Mouse (Mus musculus): ENCODE data around the gene Gm20425. TPM values are rescaled to one million over a fixed set of nuclear protein-coding genes. Genes with fewer than 3 reads are reported as not detected.

Gene Gm20425
- 10 to 100 TPM; 17.9 to 18.4 TPM for total RNA-seq (2021)
- long read RNA-seq, experiment 1: 0 reads
- long read RNA-seq, experiment 2, partial matches to known transcripts: 0 of 1 reads
- long read RNA-seq, experiment 2, other reads (novel, unspliced or antisense): 1 of 1 reads

- DNase-seq (ENCODE audit: low spot score in 2 of 2): peak; percentile 26 to 45
These were observed at the start of gene Gm20425, which contains the start of gene Trf for GRCm38 (mm10) chr9:103230151-103230951. TSS of gene Gm20425 (minus strand) at chr9:103230307. TSS of gene Trf (minus strand) at chr9:103230444.

GRCm38 (mm10) chr9:103276876-103277275, 46.8 kb upstream of the Gm20425 start:
- no peak for DNase-seq (ENCODE audit: low spot score in 2 of 2)

- no peak for DNase-seq (ENCODE audit: low spot score in 2 of 2)
These were observed 45.6 kb upstream of the Gm20425 start for GRCm38 (mm10) chr9:103275676-103276075.

- no peak for DNase-seq (ENCODE audit: low spot score in 2 of 2)
These were observed 44.7 kb upstream of the Gm20425 start for GRCm38 (mm10) chr9:103274819-103275218.

- no peak for DNase-seq (ENCODE audit: low spot score in 2 of 2)
These were observed 41.0 kb upstream of the Gm20425 start for GRCm38 (mm10) chr9:103271104-103271503.

- DNase-seq (ENCODE audit: low spot score in 2 of 2): no peak
These were observed 35.7 kb upstream of the Gm20425 start for GRCm38 (mm10) chr9:103265778-103266177.

- DNase-seq (ENCODE audit: low spot score in 2 of 2): no peak
These were observed 22.8 kb upstream of the Gm20425 start for GRCm38 (mm10) chr9:103252906-103253305.

- DNase-seq (ENCODE audit: low spot score in 2 of 2): no peak
These were observed 18.5 kb upstream of the Gm20425 start for GRCm38 (mm10) chr9:103248618-103249017.

GRCm38 (mm10) chr9:103246526-103247168, 16.5 kb upstream of the Gm20425 start:
- no peak for DNase-seq (ENCODE audit: low spot score in 2 of 2)

GRCm38 (mm10) chr9:103243640-103244039, 13.5 kb upstream of the Gm20425 start:
- no peak for DNase-seq (ENCODE audit: low spot score in 2 of 2)

GRCm38 (mm10) chr9:103241206-103241605, 11.1 kb upstream of the Gm20425 start:
- DNase-seq (ENCODE audit: low spot score in 2 of 2): no peak

GRCm38 (mm10) chr9:103239471-103239870, 9.4 kb upstream of the Gm20425 start:
- DNase-seq (ENCODE audit: low spot score in 2 of 2): no peak

- DNase-seq (ENCODE audit: low spot score in 2 of 2): no peak
These were observed 4.6 kb upstream of the Gm20425 start for GRCm38 (mm10) chr9:103234565-103235165.

GRCm38 (mm10) chr9:103234059-103234458, 4.0 kb upstream of the Gm20425 start:
- no peak for DNase-seq (ENCODE audit: low spot score in 2 of 2)

GRCm38 (mm10) chr9:103233006-103233395, 2.9 kb upstream of the Gm20425 start:
- DNase-seq (ENCODE audit: low spot score in 2 of 2): no peak

- DNase-seq (ENCODE audit: low spot score in 2 of 2): no peak
These were observed 2.3 kb upstream of the Gm20425 start for GRCm38 (mm10) chr9:103232232-103233005.

GRCm38 (mm10) chr9:103229037-103229867, 855 bp downstream of the Gm20425 start:
- DNase-seq (ENCODE audit: low spot score in 2 of 2): no peak

- no peak for DNase-seq (ENCODE audit: low spot score in 2 of 2)
These were observed 1.6 kb downstream of the Gm20425 start for GRCm38 (mm10) chr9:103228370-103229003.

- no peak for DNase-seq (ENCODE audit: low spot score in 2 of 2)
These were observed 2.3 kb downstream of the Gm20425 start for GRCm38 (mm10) chr9:103227760-103228159.

- DNase-seq (ENCODE audit: low spot score in 2 of 2): peak in 1 of 2 experiments; percentile 38
These were observed 3.3 kb downstream of the Gm20425 start for GRCm38 (mm10) chr9:103226806-103227205.

Data from adrenal gland, adult 18-20 months (tissue).